Mouse (Mus musculus): ENCODE results near the gene Olfr798. TPM values are rescaled to one million over a fixed set of nuclear protein-coding genes. Genes with fewer than 3 reads are reported as not detected.

The Olfr798 gene
- not detected for total RNA-seq (2021)
- long read RNA-seq, experiment 1: 0 reads
- long read RNA-seq, experiment 2: 0 reads

GRCm38 (mm10) chr10:129627834-129628233 is at the start of gene Olfr798:
Gene Olfr798 (minus strand): TSS chr10:129627934.
- intact Hi-C loops (cut with DNase I; ENCODE audit: low total_unique reads): no loop called here
- no peak for DNase-seq

- DNase-seq: no peak
- intact Hi-C loops (cut with DNase I; ENCODE audit: low total_unique reads): no loop called here
Measured at GRCm38 (mm10) chr10:129673765-129674164, 46.0 kb upstream of the Olfr798 start, which contains the start of gene Olfr801. Gene Olfr801 (minus strand): TSS chr10:129673865.

- intact Hi-C loops (cut with DNase I; ENCODE audit: low total_unique reads): no loop called here
- no peak for DNase-seq
Measured at GRCm38 (mm10) chr10:129657394-129657793, 29.7 kb upstream of the Olfr798 start, which contains the start of gene Olfr800. Gene Olfr800 (plus strand): TSS chr10:129657694.

- intact Hi-C loops (cut with DNase I; ENCODE audit: low total_unique reads): no loop called here
- DNase-seq: no peak
Measured at GRCm38 (mm10) chr10:129651763-129652162, 24.0 kb upstream of the Olfr798 start.

- no peak for DNase-seq
- intact Hi-C loops (cut with DNase I; ENCODE audit: low total_unique reads): no loop called here
Measured at GRCm38 (mm10) chr10:129637184-129637583, 9.4 kb upstream of the Olfr798 start, which contains the start of gene Olfr799. Gene Olfr799 (plus strand): TSS chr10:129637484.

GRCm38 (mm10) chr10:129623251-129623650 is 4.5 kb downstream of the Olfr798 start:
- no peak for DNase-seq
- intact Hi-C loops (cut with DNase I; ENCODE audit: low total_unique reads): no loop called here

GRCm38 (mm10) chr10:129621724-129622123 is 6.0 kb downstream of the Olfr798 start:
- DNase-seq: no peak
- intact Hi-C loops (cut with DNase I; ENCODE audit: low total_unique reads): no loop called here

- intact Hi-C loops (cut with DNase I; ENCODE audit: low total_unique reads): no loop called here
Measured at GRCm38 (mm10) chr10:129612470-129612869, 15.3 kb downstream of the Olfr798 start, which contains the start of gene Olfr796. Gene Olfr796 (minus strand): TSS chr10:129612570.

GRCm38 (mm10) chr10:129577066-129577465 is 50.7 kb downstream of the Olfr798 start:
- no peak for DNase-seq
- intact Hi-C loops (cut with DNase I; ENCODE audit: low total_unique reads): no loop called here

More at GRCm38 (mm10) chr10:129612470-129612869, 15.3 kb downstream of the Olfr798 start, which contains the start of gene Olfr796:
- DNase-seq: no peak

Small RNA genes lying within 50 kb of the gene (microRNA-seq; reads per million reads assigned to microRNA genes)
- gene Gm23252: 0 reads per million in 2 experiments

Other genes with a start within 250 kb of the Olfr798 start
- gene Olfr784, start 243.9 kb downstream of the Olfr798 start, total RNA-seq (2021): under 1 TPM in 1 of 2 experiments, not detected in 1; 0.06 TPM
- not detected for gene Olfr785, start 222.5 kb downstream of the Olfr798 start, total RNA-seq (2021)
- gene Olfr786, start 200.6 kb downstream of the Olfr798 start, total RNA-seq (2021): not detected
- not detected for gene Olfr787, start 166.1 kb downstream of the Olfr798 start, total RNA-seq (2021)
- not detected for gene Olfr788, start 156.9 kb downstream of the Olfr798 start, total RNA-seq (2021)
- not detected for gene Olfr789, start 143.2 kb downstream of the Olfr798 start, total RNA-seq (2021)
- not detected for gene Olfr790, start 129.4 kb downstream of the Olfr798 start, total RNA-seq (2021)
- not detected for gene Olfr791, start 106.1 kb downstream of the Olfr798 start, total RNA-seq (2021)
- not detected for gene Olfr792, start 88.8 kb downstream of the Olfr798 start, total RNA-seq (2021)
- not detected for gene Olfr794, start 60.3 kb downstream of the Olfr798 start, total RNA-seq (2021)
- gene Olfr796, start 15.4 kb downstream of the Olfr798 start, total RNA-seq (2021): not detected
- not detected for gene Olfr799, start 9.6 kb upstream of the Olfr798 start, total RNA-seq (2021)
- not detected for gene Olfr800, start 29.8 kb upstream of the Olfr798 start, total RNA-seq (2021)
- gene Olfr801, start 45.9 kb upstream of the Olfr798 start, total RNA-seq (2021): not detected
- not detected for gene Olfr802, start 60.2 kb upstream of the Olfr798 start, total RNA-seq (2021)
- not detected for gene Olfr803, start 66.4 kb upstream of the Olfr798 start, total RNA-seq (2021)
- not detected for gene Olfr804, start 75.3 kb upstream of the Olfr798 start, total RNA-seq (2021)
- gene Olfr805, start 101.4 kb upstream of the Olfr798 start, total RNA-seq (2021): not detected
- gene Olfr806, start 114.0 kb upstream of the Olfr798 start, total RNA-seq (2021): not detected
- gene Olfr807, start 129.9 kb upstream of the Olfr798 start, total RNA-seq (2021): not detected
- gene Olfr808, start 137.5 kb upstream of the Olfr798 start, total RNA-seq (2021): not detected
- not detected for gene Olfr809, start 146.7 kb upstream of the Olfr798 start, total RNA-seq (2021)
- gene Olfr810, start 167.0 kb upstream of the Olfr798 start, total RNA-seq (2021): not detected
- not detected for gene Olfr811, start 176.5 kb upstream of the Olfr798 start, total RNA-seq (2021)
- gene Olfr812, start 218.2 kb upstream of the Olfr798 start, total RNA-seq (2021): not detected
- gene Olfr813, start 227.4 kb upstream of the Olfr798 start, total RNA-seq (2021): not detected